Mouse (Mus musculus): Measurements from ENCODE around the gene Tmem30a.

Gene Tmem30a

DNA sequence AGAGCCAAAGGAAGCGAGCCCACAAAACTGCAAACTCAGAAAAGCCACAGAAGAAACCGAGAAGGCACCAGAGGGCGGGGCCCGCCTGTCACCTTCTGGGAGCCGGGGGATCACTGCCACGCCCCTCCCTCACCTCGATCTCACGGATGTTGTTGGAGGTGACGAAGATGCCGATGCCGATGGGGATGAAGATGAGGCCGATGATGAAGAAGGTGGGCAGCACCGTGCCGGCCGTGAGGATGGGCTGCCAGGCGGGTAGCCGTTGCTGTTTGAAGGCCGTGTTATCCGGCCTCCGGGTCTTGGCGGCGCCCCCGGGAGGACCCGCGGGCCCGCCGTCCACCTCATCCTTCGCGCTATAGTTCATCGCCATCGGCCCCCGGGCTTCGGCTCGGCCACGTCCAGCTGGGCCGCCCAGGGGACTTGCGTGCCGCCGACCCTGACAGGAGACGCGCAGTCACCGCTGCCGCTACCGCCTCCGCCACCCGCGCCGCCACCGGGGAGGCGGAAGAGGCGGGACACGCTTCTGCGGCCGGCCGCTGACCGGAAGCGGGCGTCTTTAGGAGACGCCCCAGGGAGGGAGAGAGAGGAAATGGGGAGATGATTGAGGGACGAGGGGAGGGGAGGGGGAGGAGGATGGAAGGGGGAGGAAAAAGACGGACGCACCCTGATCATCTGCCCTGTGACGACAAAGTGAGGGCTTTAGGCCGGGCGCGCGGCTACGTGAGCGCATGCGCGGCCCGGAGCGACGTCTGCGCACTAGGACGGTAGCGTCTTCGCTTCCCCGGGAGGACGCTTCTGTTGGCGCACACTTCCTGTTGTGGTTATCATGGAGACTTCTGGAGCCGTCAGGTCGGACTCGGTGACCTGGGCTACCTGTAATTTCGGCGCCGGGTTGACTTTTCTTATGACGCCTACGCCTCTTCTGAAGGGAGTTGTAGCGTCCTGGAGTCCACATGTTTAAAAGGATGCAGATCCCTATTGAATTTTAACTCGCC, at the start of gene Tmem30a:
Tmem30a (minus strand) TSS at position 667 of the 995 bp plus-strand sequence.
- peak; percentile 98 for DNase-seq (ENCODE audit: low read depth, low spot score)

DNA sequence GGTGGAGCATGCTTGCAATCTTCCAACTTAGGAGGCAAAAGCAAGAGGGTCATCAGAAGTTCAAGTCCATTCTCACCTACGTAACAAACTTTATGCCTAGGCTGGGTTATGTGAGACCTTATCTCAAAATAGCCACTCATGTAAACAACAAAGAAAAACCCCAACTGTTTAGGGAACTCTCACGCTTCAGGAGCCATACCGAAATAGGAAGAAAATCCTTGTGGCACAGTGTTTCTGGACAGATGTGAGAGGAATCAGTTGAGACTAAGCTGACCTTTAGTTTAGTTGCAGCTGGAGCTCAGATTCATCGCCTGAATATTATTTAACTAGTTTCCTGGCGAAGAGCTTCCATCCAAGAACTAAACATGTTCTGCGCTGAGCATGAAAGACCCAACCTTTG, 49.3 kb upstream of the Tmem30a start:
- DNase-seq (ENCODE audit: low read depth, low spot score), result no peak

DNA sequence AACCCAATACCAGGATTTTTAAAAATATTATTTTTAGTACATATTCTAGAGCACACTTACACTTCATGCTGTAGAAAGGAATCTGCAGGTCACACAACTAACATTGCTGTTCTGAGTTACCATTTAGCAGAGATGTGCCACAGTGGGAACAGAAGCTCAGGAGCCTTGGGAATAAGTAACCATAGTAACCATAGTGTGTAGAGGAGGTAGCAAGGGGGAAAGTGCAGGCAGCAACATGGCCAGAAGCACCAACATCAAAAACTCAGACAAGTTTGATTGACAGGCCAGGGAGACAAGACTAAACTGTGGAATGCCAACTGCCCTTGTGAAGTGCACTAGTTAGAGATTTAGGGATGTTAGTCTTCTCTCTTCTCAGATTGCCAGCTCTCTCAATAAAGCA, 48.7 kb upstream of the Tmem30a start:
- no peak for DNase-seq (ENCODE audit: low read depth, low spot score)

DNA sequence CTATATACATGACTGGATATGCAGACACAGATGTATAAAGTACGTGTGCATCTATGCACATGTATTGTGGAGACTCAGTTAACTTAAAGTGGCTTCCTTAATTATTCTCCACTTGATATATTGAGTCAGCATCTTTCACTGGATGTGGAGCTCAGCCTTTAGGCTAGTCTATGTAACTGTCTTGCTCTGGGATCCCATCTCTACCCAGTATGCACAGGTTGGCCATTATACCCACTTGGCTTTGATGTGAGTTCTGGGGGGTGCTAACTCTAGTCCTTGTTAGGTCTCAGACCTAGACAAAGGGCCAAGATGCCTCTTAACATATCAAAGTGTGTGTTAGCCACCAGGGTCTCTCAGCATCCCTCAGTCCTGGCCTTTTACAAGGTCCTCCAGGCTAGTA, 38.0 kb upstream of the Tmem30a start:
- DNase-seq (ENCODE audit: low read depth, low spot score), result no peak

DNA sequence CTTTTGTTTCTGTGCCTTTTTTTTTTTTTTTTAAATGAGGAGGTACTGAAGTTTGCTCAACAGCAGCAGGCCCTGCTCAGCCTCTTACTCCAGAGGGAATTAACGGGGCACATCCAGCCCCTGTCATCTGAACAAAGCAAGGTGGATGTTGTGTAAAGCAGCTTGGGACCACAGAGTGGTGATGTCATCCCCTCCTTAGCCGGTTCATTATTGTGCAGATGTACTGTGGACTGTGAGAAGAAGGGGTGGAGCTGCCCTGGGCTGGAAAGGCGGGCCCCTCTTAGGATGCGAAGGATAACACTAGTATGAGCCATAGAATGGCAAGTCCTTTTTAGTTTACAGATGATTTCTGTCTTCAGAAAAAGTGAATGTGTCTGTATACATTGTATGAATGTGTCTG, 37.6 kb upstream of the Tmem30a start:
- no peak for DNase-seq (ENCODE audit: low read depth, low spot score)

DNA sequence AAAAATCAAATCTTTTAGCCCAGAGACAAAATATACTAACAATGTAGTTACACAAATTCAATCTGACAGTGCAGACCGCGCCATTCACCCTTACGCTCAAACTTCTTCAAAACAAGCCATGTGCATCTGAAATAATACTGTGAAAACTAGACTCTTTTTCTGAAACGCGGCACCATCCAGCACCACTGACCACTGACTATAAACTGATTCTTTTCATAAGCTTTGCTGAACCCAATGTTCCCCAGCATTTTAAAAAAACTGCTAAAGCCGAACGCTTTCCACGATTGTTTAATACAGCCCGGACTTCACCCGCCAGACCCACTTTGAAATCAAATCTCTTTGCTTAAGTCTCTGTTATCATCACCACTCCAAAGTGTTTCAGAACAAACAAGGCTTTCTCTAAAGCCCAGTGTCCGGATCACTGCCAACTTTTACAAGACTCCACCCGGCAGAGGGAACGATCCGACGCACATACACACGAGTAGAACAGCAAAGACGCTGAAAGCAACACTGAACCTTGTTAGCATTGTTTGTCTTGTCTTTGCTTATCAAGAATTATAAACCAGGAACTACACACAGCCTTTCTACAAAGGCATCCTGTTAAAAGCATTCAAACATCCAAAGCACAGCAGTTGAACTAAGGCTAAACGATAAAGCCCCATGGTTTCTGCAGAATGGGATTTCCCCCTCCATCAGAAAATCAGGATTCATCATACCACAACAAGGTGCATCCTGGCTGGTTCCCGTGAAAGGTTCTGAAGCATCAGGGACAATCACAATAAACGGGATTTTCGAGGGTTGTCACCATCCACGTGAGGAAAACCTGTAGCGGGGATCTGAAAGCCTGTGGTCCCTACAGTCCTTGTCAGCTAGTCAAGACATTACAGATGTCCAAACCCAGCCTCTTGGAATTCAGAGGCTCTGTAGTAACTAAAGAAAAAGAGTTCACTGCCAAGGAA, 36.8 kb upstream of the Tmem30a start:
- no peak for DNase-seq (ENCODE audit: low read depth, low spot score)

DNA sequence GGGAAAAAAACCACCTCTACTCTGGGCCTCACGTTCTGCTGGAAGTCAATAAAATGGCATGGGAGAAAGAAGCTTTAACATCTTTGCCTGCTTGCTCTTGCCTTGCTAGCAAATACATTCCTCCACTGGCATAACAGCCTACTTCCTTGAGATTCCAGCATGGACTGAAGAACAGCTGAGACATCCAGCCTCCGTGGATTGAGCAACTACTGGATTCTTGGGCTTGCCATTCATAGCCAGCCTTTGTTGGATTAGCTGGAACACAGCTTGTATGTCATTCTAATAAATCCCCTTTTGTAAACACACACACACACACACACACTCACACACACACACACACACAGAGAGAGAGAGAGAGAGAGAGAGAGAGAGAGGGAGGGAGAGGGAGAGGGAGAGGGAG, 33.8 kb upstream of the Tmem30a start:
- DNase-seq (ENCODE audit: low read depth, low spot score), result no peak

DNA sequence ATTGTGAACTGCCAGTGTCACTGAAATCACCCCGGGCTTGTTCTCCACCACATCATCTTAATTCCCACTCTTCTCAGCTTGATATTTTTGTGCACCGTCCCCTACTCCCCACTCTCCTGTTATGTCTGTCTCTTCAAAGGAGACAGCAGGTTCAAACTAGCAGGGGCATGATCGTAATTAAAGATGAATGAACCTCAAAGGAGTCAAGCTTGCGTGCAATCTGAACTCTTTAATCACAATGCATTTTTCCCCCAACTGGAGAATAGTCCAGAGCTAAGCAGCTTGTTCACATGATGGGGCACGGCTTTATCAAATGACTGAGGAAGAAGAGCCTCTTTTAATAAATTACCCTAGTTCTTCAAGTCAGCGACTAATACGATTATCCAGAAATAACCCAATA, 32.2 kb upstream of the Tmem30a start:
- no peak for DNase-seq (ENCODE audit: low read depth, low spot score)

DNA sequence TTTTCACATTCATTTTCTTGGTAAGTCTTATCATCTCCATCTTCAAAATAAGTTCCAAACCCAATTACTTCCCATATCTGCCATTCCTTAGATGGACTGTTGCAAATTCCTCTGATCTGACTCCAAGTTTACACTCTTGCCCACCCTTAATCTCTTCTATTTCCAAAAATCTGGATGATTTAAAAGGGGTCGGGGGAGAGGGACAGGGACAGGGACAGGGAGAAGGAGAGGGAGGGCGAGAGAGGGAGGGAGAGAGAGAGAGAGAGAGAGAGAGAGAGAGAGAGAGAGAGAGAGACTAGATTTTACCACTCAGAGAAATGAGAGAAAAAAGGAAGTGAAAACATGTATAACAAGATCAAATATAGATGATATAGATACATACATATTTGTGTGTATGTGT, 30.5 kb upstream of the Tmem30a start:
- no peak for DNase-seq (ENCODE audit: low read depth, low spot score)

DNA sequence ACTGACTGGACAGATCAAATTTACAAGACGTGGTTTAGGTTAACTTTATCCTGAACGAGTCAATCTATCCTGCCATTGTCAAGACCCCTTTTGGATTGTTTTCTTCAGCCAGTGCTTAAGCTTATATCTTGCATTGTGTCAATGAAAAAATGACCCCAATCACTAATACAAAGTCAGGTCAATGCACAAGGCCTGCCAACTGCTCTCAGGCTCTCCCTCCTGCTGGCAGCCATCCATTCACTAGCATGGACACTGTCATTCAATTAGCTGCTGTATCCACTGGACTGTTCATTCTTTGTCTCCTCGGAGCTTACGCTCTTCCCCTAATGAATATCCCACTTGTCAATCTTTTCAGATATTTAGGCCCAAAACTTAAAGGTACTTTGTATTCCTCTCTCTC, 30.1 kb upstream of the Tmem30a start:
- DNase-seq (ENCODE audit: low read depth, low spot score), result no peak

DNA sequence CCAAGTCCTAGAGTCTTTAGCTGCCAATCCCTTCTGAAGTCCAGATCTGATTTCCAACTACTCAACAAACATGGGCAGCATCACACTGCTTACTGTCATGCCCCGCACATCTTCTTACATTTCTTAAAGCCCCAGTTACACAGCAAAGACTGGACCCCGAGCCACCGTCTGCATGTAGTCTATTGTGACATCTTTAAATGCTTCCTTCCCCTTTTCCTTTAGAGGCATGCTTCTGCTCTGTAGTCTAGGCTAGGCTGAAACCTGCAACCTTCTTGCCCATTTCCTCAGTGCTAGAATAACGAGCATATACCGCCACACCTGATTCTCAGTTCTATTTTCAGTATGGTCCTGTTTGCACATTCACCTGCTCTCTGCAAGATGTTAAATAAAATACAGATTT, 23.2 kb upstream of the Tmem30a start:
- no peak for DNase-seq (ENCODE audit: low read depth, low spot score)

DNA sequence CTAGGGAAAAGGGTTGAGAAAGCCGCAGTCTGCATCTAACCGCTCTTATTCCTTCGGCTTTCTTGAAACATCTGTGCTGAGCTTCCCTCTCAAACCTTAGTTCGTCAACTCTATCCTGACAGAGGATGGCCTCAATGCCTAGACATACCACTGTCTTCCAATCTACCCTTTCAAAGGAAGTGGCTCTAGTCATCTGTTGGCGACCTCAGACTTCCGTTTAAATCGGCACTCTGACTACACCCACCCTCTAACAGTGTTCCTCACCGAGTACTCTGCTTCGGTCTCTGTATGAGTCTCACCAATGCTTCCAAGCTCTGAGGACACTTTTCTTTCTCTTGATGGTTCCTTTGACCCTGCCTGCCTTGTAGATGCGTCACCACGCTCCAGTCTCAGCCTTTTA, 22.7 kb upstream of the Tmem30a start:
- DNase-seq (ENCODE audit: low read depth, low spot score), result no peak

DNA sequence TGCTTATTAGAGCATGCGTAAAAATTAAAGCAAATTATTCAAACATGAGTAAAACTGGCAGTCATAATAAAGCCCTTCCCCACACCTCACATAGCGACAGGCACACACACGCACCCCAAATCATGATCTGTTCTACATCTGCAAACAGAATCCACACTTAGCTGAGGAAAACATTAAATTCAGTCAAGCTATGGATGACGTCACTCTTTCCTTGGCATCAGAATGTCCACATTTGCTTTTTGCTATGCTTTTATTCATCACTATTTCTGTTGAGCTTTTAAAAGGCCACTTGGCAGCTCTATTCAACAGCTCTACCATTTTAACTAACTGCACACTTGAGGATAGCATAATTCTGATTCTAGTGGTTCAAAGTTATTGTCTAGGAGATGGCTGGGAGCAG, 21.3 kb upstream of the Tmem30a start:
- DNase-seq (ENCODE audit: low read depth, low spot score), result no peak

DNA sequence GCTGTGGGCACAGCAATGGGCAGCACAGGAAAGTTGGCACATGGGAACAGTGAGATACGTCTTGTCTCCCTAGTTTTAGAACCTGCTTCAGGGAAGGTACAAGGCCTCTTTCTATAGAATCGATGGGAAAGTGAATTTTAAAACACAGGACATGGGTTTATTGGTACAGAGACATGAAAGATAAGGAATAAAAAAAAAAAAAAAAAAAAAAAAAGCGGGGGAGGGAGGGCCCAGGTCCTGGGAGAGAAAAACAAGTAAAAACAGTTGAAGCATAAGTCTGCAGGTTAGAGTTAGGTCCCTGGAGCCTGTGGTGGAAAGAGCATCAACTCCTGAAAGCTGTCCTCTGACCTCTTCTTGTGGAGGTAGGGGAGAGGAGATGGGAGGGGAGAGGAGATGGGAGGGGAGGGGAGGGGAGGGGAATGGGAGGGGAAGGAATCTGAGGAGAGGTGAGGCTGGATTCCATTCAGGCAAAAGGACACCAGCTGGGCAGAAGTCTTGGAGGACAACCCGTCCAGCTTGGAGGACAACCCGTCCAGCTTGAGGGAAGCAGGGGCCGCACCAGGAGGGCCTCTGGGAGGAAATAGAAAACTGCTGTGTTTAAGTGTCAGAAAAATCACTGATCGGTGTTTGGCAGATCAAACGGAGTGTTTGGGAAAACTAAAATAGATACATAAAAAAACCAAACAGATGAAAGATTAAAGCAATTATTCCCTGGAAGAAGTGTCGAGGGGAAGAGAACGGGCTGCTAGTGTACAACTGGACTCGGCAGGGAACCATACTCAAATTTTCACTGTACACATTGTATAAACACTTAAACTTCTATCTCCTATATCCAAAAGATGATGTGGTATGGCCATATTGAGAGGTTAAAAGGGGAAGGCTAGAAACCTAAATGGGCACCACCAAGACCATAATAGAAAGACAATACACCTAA, 17.9 kb upstream of the Tmem30a start:
- no peak for DNase-seq (ENCODE audit: low read depth, low spot score)

DNA sequence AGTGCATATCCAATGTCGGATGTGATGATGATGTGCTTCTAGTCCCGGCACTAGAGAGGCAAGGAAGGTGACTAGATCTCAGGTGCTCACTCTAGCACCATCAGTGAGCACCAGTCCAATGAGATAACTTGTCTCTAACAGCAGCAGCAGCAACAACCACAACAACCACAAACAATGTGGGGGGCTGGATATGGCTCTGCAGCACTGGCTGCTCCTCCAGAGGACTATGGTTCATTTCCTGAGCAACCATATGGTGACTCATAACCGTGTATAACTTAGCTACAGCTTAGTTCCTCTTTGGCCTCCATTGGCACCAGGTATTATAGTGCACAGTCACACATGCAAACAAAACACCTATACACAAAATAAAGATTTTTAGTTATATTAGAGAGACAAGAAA, 17.2 kb upstream of the Tmem30a start:
- DNase-seq (ENCODE audit: low read depth, low spot score), result no peak

DNA sequence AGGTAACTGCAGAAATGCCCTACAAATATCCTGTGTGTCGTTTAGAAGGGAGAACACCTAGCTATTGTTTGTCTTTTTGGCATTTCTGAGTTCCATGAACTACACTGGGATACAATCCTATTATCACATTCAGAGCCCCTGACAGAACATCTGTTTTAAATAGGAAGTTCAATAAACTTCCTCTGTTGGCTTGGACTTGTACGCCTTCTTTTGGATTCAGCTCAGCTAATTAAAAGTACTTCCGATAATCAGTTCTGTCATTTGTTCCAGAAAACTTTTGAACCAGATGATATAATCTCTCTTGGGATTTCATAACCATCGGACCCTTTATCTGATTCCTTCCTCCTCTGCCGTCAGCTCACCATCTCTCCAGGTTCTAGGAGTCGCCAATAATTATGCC, 16.1 kb upstream of the Tmem30a start:
- DNase-seq (ENCODE audit: low read depth, low spot score), result no peak

DNA sequence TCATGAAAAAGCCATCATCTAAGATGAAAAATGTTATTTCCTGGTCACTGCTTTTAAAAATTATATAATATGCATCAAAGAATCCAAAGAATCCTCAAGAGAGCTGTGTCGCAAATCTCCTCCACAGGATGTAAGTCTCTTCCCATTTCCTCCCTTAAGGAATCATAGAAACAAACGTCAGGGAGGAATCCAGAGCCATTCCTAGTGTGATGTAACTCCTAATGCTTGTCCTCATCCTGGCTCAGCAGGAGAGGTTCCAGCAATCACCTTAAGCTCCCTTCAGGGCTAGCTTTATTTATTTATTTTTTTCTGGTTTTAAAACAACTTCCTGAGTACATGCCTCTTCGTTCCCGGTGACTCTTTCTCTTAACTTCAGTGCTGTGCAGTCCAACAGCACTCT, 13.9 kb upstream of the Tmem30a start:
- no peak for DNase-seq (ENCODE audit: low read depth, low spot score)

DNA sequence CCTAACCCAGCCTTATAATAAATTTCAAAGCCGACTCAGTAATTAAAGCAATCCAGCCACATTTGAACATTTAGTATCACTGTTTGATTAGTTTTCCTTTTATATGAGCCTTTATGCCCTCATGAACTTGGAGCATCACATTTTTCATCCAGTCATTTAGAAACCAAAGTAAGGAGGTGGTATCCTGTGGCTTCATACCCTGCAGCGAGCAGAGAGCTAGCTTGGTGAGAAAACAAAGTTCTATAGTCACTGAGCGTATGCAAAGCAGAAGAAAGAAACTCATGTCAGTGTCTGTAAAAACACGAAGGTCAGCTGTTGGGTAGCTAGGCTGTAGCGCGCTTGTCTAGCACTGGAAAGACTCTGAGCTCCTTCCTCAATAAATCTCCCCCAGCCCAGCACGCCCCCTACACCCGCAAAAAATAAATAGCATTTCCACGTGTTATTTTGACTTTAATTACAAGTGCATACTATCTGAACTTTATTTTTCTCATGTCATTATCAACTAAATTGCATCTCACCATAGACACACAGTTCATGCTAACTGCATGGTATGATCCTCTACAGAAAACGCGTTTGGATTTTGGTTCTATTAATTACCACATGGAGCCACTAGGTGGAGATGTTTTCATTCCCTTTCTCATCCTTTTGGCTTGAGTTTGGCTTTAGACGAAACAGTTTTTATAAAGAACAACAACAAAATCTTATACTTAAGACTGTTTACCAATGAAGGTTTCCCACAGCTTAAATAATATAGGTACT, 13.2 kb upstream of the Tmem30a start:
- peak; percentile 29 for DNase-seq (ENCODE audit: low read depth, low spot score)

DNA sequence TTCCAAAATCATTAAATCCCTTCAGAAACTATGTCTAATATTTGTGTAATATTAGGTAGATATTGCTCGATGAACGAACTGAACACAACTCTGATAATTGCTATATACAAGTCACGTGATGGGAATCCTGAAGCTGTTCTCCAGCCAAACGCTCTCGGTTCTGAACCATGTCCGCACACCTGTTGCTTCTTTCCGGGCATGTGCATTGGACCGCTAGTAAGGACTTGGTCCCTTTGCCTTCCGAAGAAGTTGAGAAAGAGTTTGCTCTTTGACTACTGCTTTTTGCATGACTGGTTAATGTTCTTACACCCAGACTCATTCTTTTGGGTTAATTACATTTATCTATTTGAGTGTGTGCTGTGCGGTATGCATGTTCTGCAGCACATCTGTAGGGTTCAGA, 12.1 kb upstream of the Tmem30a start:
- DNase-seq (ENCODE audit: low read depth, low spot score), result no peak

DNA sequence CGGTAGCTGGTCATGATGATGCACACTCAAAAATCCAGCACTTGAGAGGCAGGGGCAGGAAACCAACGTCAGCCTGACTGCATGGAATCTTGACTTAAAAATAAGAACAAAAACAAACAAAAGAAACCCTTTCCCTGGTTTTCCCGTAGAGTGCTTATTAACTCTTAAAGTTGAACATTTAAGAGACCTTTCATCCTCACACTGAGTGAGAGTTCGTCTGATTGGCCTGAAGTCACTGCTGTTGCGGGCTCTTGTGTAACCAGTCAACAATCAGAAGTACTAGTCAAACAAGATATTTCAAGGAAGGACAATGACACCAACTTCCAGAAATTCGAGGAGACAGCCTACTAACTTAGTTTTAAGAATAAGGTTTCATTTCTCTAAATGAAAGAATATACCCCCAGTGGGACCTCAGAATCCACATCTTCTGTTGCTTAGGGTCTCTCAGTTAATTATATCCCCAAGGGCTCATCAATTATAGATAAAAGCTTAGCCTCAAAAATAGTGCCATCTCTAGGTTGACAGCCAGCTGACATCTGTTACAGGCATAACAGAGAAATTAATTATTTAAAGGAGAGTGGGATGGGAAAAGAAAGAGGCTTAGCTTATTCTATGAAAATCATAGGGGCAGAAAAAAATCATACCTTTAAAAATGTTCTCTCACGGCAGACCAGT, 3.3 kb upstream of the Tmem30a start:
- DNase-seq (ENCODE audit: low read depth, low spot score), result no peak
